Mouse (Mus musculus) hindbrain, embryonic 15.5 days (tissue): Measurements from ENCODE around the gene Snapc4. TPM values are rescaled to one million over a fixed set of nuclear protein-coding genes. Genes with fewer than 3 reads are reported as not detected.
"Not testable (repeated sequence)": the region's sequence is repeated elsewhere in the genome, so short reads cannot be mapped to it uniquely, and the experiment has no call there.

Experiments used
- ATAC-seq: fragments of 200-750 bp; cut with Nextera tagmentation; 2 replicates; pipeline ENCODE4 v1.8.0; 2017; ENCODE audit warnings: low read depth, moderate number of reproducible peaks, moderate TSS enrichment; ENCODE audit not compliant: low FRiP score
- H3K27ac ChIP-seq: fragments of 300-500 bp; sonication (generic); replicated peaks from 2 replicates; pipeline ENCODE4 v1.5.1; 2015; ENCODE audit warnings: mild to moderate bottlenecking, inconsistent platforms
- H3K27me3 ChIP-seq: fragments of 300-500 bp; sonication (generic); 2 replicates; pipeline ENCODE4 v1.6.1; 2015; ENCODE audit warnings: control low read depth, inconsistent platforms
- H3K36me3 ChIP-seq: fragments of 300-500 bp; sonication (generic); 2 replicates; pipeline ENCODE4 v1.6.1; 2015; ENCODE audit warnings: control low read depth, inconsistent platforms
- H3K4me1 ChIP-seq: fragments of 300-500 bp; sonication (generic); replicated peaks from 2 replicates; pipeline ENCODE4 v1.6.1; 2015; ENCODE audit warnings: control low read depth, inconsistent platforms
- H3K4me2 ChIP-seq: fragments of 300-500 bp; sonication (generic); 2 replicates; pipeline ENCODE4 v1.6.1; 2015; ENCODE audit warnings: moderate library complexity, mild to moderate bottlenecking, inconsistent platforms
- H3K4me3 ChIP-seq: fragments of 300-500 bp; sonication (generic); 2 replicates; pipeline ENCODE4 v1.5.1; 2015; ENCODE audit warnings: mild to moderate bottlenecking, inconsistent platforms
- H3K9ac ChIP-seq: fragments of 300-500 bp; sonication (generic); 2 replicates; pipeline ENCODE4 v1.6.1; 2015; ENCODE audit warnings: inconsistent platforms
- H3K9me3 ChIP-seq: fragments of 300-500 bp; sonication (generic); 2 replicates; pipeline ENCODE4 v1.6.1; 2016; ENCODE audit warnings: control low read depth, inconsistent platforms
- WGBS: fragments of 180-500 bp; shearing (Covaris S2); methylation state at CpG from one replicate; pipeline ENCODE4 v1.1.7; 2015; 5-methylcytosine and 5-hydroxymethylcytosine counted together
- polyA plus RNA-seq: library from polyadenylated mRNA; unstranded; fragments of >200 nt; fragmentation: Nextera tagmentation; extraction: Ambion mirVana; gene quantifications from 2 replicates; pipeline ENCODE4 v1.2.1, GENCODE M21; 2015

The Snapc4 gene
- polyA plus RNA-seq, 1 experiment from 2014 or later: 40.5 TPM

DNA sequence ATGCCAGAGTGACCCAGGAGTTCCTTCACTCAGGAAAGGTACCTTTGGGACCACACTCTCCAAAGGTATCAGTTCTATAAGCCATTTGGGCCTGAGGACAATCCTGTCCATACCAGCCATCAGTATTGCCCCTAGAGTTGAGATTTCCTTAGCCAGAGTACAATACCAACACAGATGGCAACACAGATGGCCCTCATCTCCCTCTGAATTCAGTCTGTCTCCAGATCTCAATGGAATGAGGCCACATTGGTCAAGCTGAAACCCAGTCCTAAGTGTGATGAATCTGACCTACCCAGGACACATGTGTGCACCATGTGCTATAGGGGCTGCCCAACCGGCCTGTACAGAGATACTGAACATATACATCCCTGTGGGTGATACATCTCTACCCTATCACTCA is 21.8 kb upstream of the Snapc4 start:
- H3K9me3 ChIP-seq: no peaks in the 10 kb centered on the region
- no peak overlapping the region for H3K4me2 ChIP-seq
- H3K4me1 ChIP-seq: peaks cover 28% of the 10 kb centered on the region
- H3K27ac ChIP-seq: no peak overlapping the region
- no peak overlapping the region for H3K9ac ChIP-seq
- peaks cover 45% of the 10 kb centered on the region for H3K36me3 ChIP-seq
- no peak for ATAC-seq
- no peaks in the 10 kb centered on the region for H3K27me3 ChIP-seq
- H3K4me3 ChIP-seq: no peak overlapping the region
- WGBS: 89% methylated on average over 1 of the region's 1 CpGs

GRCm38 (mm10) chr2:26401023-26401422 is 20.6 kb upstream of the Snapc4 start:
- no peak overlapping the region for H3K4me3 ChIP-seq
- H3K27ac ChIP-seq: no peak overlapping the region
- no peak overlapping the region for H3K4me2 ChIP-seq
- WGBS: 93% methylated on average over 4 of the region's 4 CpGs
- no peak overlapping the region for H3K9ac ChIP-seq
- no peak for ATAC-seq
- no peaks in the 10 kb centered on the region for H3K9me3 ChIP-seq
- peaks cover 57% of the 10 kb centered on the region for H3K36me3 ChIP-seq
- no peaks in the 10 kb centered on the region for H3K27me3 ChIP-seq
- peaks cover 16% of the 10 kb centered on the region for H3K4me1 ChIP-seq

GRCm38 (mm10) chr2:26400296-26400695 is 19.8 kb upstream of the Snapc4 start:
- Histone ChIP-seq H3K4me3 (no peak overlapping the region), H3K9ac (no peak overlapping the region), H3K4me2 (no peak overlapping the region), H3K4me1 (peaks cover 8% of the 10 kb centered on the region), H3K27ac (no peak overlapping the region), H3K27me3 (no peaks in the 10 kb centered on the region), H3K36me3 (peaks cover 64% of the 10 kb centered on the region), H3K9me3 (no peaks in the 10 kb centered on the region)
- WGBS: 90% methylated on average over 5 of the region's 5 CpGs
- ATAC-seq: no peak

GRCm38 (mm10) chr2:26399647-26400046 is 19.2 kb upstream of the Snapc4 start:
- Histone ChIP-seq H3K36me3 (peaks cover 71% of the 10 kb centered on the region), H3K4me2 (no peak overlapping the region), H3K4me3 (no peak overlapping the region), H3K27me3 (no peaks in the 10 kb centered on the region), H3K9me3 (no peaks in the 10 kb centered on the region), H3K4me1 (peaks cover 2% of the 10 kb centered on the region), H3K9ac (no peak overlapping the region), H3K27ac (no peak overlapping the region)
- 82% methylated on average over 5 of the region's 5 CpGs for WGBS
- no peak for ATAC-seq

- no peak overlapping the region for H3K4me2 ChIP-seq
- ATAC-seq: no peak
- WGBS: 88% methylated on average over 8 of the region's 8 CpGs
- no peak overlapping the region for H3K27ac ChIP-seq
- H3K27me3 ChIP-seq: no peaks in the 10 kb centered on the region
- H3K4me3 ChIP-seq: no peak overlapping the region
- H3K4me1 ChIP-seq: no peaks in the 10 kb centered on the region
- no peak overlapping the region for H3K9ac ChIP-seq
- H3K9me3 ChIP-seq: no peaks in the 10 kb centered on the region
- H3K36me3 ChIP-seq: peaks cover 77% of the 10 kb centered on the region
Observed at GRCm38 (mm10) chr2:26398978-26399377, 18.5 kb upstream of the Snapc4 start.

GRCm38 (mm10) chr2:26391617-26392016 is 11.2 kb upstream of the Snapc4 start:
- Histone ChIP-seq H3K4me1 (peaks cover 24% of the 10 kb centered on the region), H3K9ac (no peak overlapping the region), H3K4me3 (no peak overlapping the region), H3K27me3 (no peaks in the 10 kb centered on the region), H3K27ac (no peak overlapping the region), H3K36me3 (peaks cover 73% of the 10 kb centered on the region), H3K9me3 (no peaks in the 10 kb centered on the region), H3K4me2 (no peak overlapping the region)
- ATAC-seq: no peak
- WGBS: 96% methylated on average over 6 of the region's 6 CpGs

- no peak for ATAC-seq
- H3K9ac ChIP-seq: no peak overlapping the region
- H3K9me3 ChIP-seq: no peaks in the 10 kb centered on the region
- peaks cover 73% of the 10 kb centered on the region for H3K36me3 ChIP-seq
- H3K4me3 ChIP-seq: peak overlapping the region; percentile 5; the same call in 1 of the 2 replicates
- WGBS: 90% methylated on average over 3 of the region's 3 CpGs
- H3K27me3 ChIP-seq: no peaks in the 10 kb centered on the region
- H3K4me1 ChIP-seq: peaks cover 24% of the 10 kb centered on the region
- no peak overlapping the region for H3K27ac ChIP-seq
- H3K4me2 ChIP-seq: no peak overlapping the region
Observed at GRCm38 (mm10) chr2:26390954-26391353, 10.5 kb upstream of the Snapc4 start.

DNA sequence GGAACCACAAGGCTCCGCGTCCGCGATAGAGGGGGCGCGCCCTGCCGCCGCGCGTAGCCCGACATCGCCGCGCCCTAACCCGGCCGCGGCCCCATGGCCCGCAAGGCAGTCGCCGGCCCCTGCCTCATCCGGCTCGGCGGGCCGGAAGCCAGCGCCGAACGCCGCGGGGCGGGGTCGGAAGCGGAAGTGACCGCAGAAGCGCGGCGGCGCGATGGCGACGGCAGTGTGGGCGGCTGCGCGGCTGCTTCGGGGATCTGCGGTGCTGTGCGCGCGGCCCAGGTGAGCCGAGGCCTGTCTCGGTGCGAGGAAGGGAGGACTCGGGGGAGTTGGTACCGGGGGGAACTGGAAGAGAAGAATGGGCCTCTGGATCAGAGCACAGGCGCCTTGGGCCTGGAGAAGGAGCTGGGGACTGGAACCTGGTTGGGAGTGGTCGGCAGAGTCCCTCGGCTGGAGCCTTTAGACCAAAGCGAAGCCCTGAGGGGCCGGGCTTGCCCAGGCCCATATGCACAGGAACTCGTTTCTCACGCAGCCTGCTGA is 8.8 kb upstream of the Snapc4 start, which contains the start of the genes Entr1 and Pmpca:
Entr1 (minus strand) TSS at position 163 of the 537 bp plus-strand sequence.
Pmpca (plus strand) TSS at position 186 of the 537 bp plus-strand sequence.
- ATAC-seq: peak; percentile 94
- Histone ChIP-seq H3K27ac (peak within 1 kb of the TSS; percentile 75), H3K27me3 (no peaks in the 10 kb centered on the region), H3K9ac (peak within 1 kb of the TSS; percentile 92), H3K4me1 (peaks cover 24% of the 10 kb centered on the region), H3K4me2 (peak within 1 kb of the TSS; percentile 98), H3K4me3 (peak within 1 kb of the TSS; percentile 81), H3K9me3 (no peaks in the 10 kb centered on the region), H3K36me3 (peaks cover 73% of the 10 kb centered on the region)
- WGBS: under 1% methylated on average over 58 of the region's 60 CpGs

GRCm38 (mm10) chr2:26388682-26389153 is 8.3 kb upstream of the Snapc4 start:
- peaks cover 24% of the 10 kb centered on the region for H3K4me1 ChIP-seq
- H3K4me3 ChIP-seq: peak overlapping the region; percentile 81
- peak overlapping the region; percentile 92 for H3K9ac ChIP-seq
- under 1% methylated on average over 41 of the region's 45 CpGs for WGBS
- H3K27ac ChIP-seq: peak overlapping the region; percentile 75
- peaks cover 73% of the 10 kb centered on the region for H3K36me3 ChIP-seq
- peak overlapping the region; percentile 98 for H3K4me2 ChIP-seq
- H3K27me3 ChIP-seq: no peaks in the 10 kb centered on the region
- no peak; the same call in none of the 2 replicates for ATAC-seq
- no peaks in the 10 kb centered on the region for H3K9me3 ChIP-seq

- Histone ChIP-seq H3K27ac (no peak overlapping the region), H3K27me3 (no peaks in the 10 kb centered on the region), H3K36me3 (peaks cover 73% of the 10 kb centered on the region), H3K9ac (no peak overlapping the region), H3K4me2 (peak overlapping the region; percentile 98), H3K4me1 (peaks cover 24% of the 10 kb centered on the region), H3K9me3 (no peaks in the 10 kb centered on the region), H3K4me3 (peak overlapping the region; percentile 81)
- 95% methylated on average over 3 of the region's 3 CpGs for WGBS
- no peak for ATAC-seq
Observed at GRCm38 (mm10) chr2:26387713-26388112, 7.3 kb upstream of the Snapc4 start.

DNA sequence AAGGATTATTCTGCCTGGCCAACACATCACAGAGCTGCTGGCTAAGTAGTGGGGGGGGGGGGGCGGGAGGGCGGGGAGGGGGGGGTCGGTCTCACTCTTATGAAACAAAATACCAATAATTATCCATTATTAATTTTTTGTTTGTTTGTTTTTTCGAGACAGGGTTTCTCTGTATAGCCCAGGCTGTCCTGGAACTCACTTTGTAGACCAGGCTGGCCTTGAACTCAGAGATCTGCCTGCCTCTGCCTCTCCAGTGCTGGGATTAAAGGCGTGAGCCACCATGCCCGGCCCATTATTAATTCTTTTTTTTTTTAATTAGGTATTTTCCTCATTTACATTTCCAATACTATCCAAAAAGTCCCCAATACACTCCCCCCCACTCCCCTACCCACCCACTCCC is 418 bp upstream of the Snapc4 start:
- Histone ChIP-seq H3K27ac (peak overlapping the region; percentile 68), H3K9ac (peak overlapping the region; percentile 67), H3K36me3 (peaks cover 56% of the 10 kb centered on the region), H3K4me3 (peak overlapping the region; percentile 71), H3K4me2 (peak overlapping the region; percentile 85), H3K4me1 (peaks cover 18% of the 10 kb centered on the region)
- ATAC-seq, H3K27me3 ChIP-seq, H3K9me3 ChIP-seq: not testable (repeated sequence)
- 30% methylated on average over 6 of the region's 6 CpGs for WGBS

DNA sequence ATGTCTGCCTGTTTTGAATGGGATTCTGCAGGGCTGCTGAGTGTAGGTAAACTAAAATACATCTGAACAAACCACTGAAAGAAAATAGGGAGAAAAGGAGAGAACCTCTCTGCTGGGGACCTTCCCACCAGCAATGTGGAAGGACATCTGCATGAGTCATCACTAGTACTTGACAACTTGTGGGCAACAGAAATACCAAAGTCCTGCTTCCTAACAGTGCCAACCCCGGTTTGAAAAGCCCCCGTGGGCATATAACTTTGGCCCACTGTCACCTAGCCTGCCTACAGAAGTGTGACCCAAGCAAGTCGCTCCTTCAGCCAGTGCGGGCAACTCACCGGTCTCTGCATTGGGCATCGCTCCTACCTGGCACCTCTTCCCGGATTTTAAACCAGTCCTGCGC is 8.1 kb downstream of the Snapc4 start:
- Histone ChIP-seq H3K4me1 (no peaks in the 10 kb centered on the region), H3K27me3 (no peaks in the 10 kb centered on the region), H3K9me3 (no peaks in the 10 kb centered on the region), H3K4me2 (no peak overlapping the region), H3K9ac (no peak overlapping the region), H3K36me3 (peaks cover 92% of the 10 kb centered on the region), H3K4me3 (no peak overlapping the region), H3K27ac (no peak overlapping the region)
- ATAC-seq: no peak
- WGBS: 96% methylated on average over 8 of the region's 8 CpGs

GRCm38 (mm10) chr2:26368572-26368971 is 11.9 kb downstream of the Snapc4 start:
- no peak for ATAC-seq

More at GRCm38 (mm10) chr2:26368572-26368971, 11.9 kb downstream of the Snapc4 start:
- no peak overlapping the region for H3K27ac ChIP-seq
- no peaks in the 10 kb centered on the region for H3K27me3 ChIP-seq
- H3K4me3 ChIP-seq: no peak overlapping the region
- H3K9ac ChIP-seq: no peak overlapping the region
- no peak overlapping the region for H3K4me2 ChIP-seq
- H3K36me3 ChIP-seq: peaks cover 86% of the 10 kb centered on the region
- no peaks in the 10 kb centered on the region for H3K9me3 ChIP-seq
- 88% methylated on average over 1 of the region's 1 CpGs for WGBS
- no peaks in the 10 kb centered on the region for H3K4me1 ChIP-seq
